Mouse (Mus musculus) thymus, postnatal 10 days (tissue): ENCODE results near the gene Tanc1.
"Not testable (repeated sequence)": the region's sequence is repeated elsewhere in the genome, so short reads cannot be mapped to it uniquely, and the experiment has no call there.

Experiments used
- DNase-seq, 2 experiments: peaks; one replicate each; pipeline ENCODE4 v3.0.0; 2021; ENCODE audit warnings: low spot score in 2 of 2

The Tanc1 gene

GRCm38 (mm10) chr2:59828777-59829508 lies 217.1 kb downstream of the Tanc1 start:
- DNase-seq, result peak in 1 of 2 experiments; percentile 53

GRCm38 (mm10) chr2:59829718-59830117 lies 217.9 kb downstream of the Tanc1 start:
- DNase-seq, result no peak

DNA sequence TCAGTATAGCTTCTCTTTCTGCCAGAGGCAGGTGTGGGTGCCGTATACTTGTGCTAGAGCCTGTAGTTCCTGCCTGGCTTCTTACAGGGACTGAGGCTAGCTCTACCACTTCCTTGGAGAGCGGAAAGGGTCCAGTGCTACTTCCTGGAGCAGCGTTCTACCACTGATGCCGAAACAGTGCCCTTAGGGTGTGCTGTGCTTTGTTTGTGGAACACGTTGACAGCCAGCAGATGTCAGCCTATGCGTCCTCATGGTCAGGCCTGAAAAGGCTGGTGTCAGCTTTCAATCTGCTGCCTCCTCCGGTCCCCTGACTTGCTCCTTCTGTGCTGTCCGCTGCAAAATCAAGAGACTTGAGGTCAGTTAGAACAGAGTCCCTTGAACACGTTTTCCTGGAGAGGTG lies 218.3 kb downstream of the Tanc1 start:
- no peak for DNase-seq

- DNase-seq, result no peak
These were observed 219.1 kb downstream of the Tanc1 start for GRCm38 (mm10) chr2:59830940-59831339.

DNA sequence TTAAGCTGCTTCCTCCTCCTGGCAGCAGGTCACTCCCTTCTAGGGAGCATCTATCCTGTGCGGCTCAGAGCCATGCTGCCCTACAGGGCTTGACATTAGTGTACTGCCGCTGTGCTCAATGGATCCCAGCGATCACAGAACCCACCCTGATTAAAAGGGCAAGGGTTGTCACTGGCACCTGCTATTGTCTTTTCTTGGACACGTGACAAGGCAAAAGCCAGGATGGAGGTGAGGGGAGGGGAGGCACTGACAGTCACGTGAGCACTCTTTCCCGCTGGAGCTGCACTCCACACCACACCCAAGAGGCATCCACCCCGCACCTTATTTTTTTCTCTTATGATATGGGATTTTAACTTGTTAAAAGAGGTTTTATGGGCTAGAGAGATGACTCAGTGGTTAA lies 220.0 kb downstream of the Tanc1 start:
- DNase-seq, result no peak

DNA sequence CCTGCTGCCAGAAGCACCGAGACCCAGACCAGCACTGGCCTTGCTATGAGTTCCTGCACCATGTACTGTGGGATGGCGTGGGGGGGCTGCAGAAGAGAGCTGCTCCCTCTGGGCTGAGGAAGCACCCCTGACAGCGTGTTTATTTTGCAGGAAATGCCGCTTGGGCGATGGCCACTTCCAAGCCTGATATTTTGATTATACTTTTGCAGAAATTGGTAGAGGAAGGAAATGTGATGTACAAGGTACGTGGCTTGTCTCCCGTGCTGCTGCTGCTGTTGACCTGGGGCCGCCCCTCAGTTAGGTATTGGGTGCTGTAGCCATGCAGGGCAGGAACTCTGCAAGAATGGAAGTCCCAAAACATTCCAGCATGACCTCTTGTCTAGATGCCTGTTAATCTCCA lies 227.0 kb downstream of the Tanc1 start:
- no peak for DNase-seq

DNA sequence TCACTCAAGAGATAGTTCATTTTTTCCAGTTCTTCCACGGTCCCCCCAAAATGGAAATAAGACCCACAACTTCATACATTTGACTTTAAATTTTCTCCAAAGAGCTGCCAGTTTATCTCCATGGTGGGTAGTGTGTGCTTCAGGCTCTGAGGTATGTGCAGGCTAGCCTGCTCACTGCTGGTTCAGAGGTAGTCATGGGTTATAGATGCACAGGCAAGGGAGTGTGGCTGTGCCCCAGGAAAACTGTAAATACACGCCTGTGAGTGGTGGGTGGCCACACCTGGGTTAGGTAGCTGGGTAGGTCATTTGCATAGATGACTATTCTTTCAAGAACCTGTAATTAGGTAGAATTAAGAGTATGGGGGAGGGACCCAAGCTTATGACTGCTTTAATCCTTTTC lies 227.9 kb downstream of the Tanc1 start:
- DNase-seq, result no peak

DNA sequence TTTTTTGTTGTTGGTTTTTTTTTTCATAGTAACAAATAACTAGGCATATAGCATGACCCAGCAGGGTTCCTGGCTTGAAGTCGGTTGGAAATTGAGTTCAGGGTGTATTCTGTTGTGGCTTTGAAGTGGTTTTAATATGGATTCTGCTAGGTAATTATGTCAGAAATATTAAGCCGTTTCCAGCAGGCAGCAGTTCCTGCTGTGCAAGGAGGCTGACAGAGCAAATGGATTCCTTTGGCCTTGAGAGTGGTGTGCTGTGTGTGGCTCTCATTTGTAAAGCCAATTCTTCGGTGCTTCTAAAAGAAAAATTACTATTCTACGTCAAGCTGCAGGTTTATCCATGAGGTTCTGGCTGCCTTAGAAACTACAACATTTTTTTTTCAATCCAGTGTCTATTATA lies 228.3 kb downstream of the Tanc1 start:
- no peak for DNase-seq

- peak in 1 of 2 experiments; percentile 31 for DNase-seq
These were observed 229.5 kb downstream of the Tanc1 start for GRCm38 (mm10) chr2:59841189-59841939.

DNA sequence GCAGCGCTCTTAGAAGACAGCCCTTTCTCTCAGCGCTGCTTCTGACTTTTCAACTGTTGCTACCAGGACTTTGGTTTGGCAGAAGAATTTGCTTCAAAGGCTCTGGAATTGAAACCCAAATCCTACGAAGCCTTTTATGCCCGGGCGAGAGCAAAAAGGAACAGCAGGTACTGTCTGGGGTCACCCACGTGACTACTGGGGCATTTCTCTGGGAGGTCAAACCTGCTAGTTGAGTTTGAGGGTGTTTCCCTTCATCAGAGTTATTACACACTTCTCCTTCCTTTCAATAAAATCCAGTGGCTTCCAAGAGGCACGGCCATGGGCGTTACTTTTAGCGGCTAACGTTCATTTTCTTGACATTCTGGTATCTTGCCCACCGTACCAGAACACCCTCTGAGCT lies 230.1 kb downstream of the Tanc1 start:
- DNase-seq, result no peak

DNA sequence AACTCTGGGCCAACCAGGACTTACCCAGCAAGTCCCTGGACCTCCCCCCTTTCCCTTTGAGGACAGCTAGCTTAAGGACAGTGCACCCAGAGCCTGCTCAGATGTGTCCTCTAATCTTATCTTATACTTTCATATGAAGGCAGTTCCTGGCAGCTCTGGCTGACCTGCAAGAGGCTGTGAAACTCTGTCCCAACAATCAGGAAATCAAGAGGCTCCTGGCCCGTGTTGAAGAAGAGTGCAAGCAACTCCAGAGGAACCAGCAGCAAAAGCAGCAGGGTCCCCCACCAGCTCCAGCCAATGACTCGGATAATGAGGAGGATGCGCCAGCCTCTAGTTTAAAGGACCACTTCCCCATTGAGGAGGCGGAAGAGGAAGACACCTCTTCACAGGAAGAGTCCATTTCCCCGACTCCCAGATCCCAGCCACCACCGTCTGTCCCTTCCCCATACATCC lies 230.7 kb downstream of the Tanc1 start:
- DNase-seq, result no peak

DNA sequence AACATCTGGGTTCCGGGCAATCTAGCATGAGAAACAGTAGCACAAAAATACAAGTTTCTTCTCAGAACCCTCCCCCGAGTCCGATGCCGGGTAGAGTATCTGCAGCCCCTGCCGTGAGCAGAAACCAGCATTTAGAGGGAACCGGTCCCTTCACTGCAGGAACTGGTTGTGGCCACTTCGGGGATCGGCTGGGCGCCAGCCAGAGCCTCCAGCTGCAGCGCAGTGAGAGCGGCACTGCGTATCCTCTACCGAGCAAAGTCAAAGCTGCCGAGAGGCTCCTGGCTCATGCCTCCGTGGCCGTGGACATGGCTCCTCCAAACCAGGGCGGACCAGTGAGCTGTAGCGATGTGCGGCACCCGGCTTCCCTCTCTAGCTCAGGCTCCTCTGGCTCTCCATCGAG lies 231.3 kb downstream of the Tanc1 start:
- DNase-seq, result peak in 1 of 2 experiments; percentile 18

GRCm38 (mm10) chr2:59843848-59844247 lies 232.0 kb downstream of the Tanc1 start:
- no peak for DNase-seq

DNA sequence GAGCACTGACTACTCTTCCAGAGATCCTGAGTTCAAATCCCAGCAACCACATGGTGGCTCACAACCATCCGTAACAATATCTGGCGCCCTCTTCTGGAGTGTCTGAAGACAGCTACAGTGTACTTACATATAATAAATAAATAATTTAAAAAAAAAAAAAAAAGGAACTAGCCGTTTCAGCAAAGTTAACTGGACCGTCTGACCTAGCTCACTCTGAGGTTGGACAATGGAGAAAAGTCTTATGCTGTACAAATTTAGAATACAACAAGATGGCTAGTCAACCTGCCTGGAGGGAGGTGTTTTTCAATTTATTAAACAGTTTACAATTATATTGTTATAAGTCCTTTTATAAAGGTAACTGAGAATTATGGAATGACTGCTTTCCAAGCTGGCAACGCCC lies 240.0 kb downstream of the Tanc1 start:
- not testable (repeated sequence) for DNase-seq

DNA sequence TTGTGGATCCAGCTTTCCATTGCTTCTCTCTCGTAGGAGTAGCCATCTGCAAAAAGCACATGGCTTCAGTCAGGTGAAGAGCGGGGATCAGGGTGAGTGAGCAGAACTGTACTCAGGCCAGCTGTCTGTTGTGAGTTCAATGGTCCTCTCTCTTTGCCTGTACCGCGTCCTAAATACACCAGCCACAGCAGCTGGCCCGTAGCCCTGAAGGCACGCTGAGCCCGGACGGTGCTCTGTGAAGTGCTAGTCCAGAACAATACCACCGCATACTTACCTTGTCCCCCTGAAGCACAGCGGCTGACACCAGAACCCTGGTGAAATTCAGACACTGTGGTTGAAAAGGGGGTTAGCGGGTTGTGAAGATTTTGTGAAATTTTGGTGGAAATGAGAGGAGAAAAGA lies 241.1 kb downstream of the Tanc1 start:
- no peak for DNase-seq

GRCm38 (mm10) chr2:59853543-59853942 lies 241.7 kb downstream of the Tanc1 start:
- DNase-seq, result no peak

- no peak for DNase-seq
These were observed 242.5 kb downstream of the Tanc1 start for GRCm38 (mm10) chr2:59854363-59854762.

GRCm38 (mm10) chr2:59862618-59863017 lies 250.8 kb downstream of the Tanc1 start:
- DNase-seq, result no peak

- no peak for DNase-seq
These were observed 258.7 kb downstream of the Tanc1 start for GRCm38 (mm10) chr2:59870526-59870925.

- DNase-seq, result no peak
These were observed 264.6 kb downstream of the Tanc1 start for GRCm38 (mm10) chr2:59876482-59876881.

- peak in 1 of 2 experiments; percentile 16 for DNase-seq
These were observed 265.5 kb downstream of the Tanc1 start for GRCm38 (mm10) chr2:59877335-59877734.

DNA sequence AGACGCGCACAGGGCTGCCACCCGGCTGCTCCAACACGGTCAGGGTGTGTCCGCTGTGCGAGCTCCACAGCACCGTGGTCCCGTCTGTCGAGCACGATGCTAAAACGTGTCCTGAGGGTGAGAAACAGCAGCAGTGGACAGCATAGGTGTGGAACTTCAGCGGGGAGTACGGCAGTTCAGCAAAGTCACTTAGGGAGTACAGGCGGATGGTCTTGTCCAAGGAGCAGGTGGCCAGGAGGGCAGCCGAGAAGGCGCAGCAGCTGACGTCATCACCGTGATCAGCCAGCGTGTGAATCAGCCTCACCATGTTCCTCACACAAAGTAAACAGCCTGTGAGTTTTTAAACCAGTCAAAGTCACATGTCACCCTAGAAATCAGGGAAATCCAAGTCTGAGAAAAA lies 266.4 kb downstream of the Tanc1 start:
- DNase-seq, result no peak

GRCm38 (mm10) chr2:59881404-59881803 lies 269.6 kb downstream of the Tanc1 start:
- no peak for DNase-seq
